Mouse (Mus musculus): Measurements from ENCODE around the gene Lrrc31.
"Not testable (repeated sequence)": the region's sequence is repeated elsewhere in the genome, so short reads cannot be mapped to it uniquely, and the experiment has no call there.

GRCm38 (mm10) chr3:30699711-30700505, at the start of gene Lrrc31:
- TF ChIP-seq CTCF (IDR thresholded peaks at IDR 0.05; ENCODE audit: control insufficient read depth, insufficient read depth, insufficient read length); FOSL1 (IDR thresholded peaks at IDR 0.05; ENCODE audit: insufficient read depth, low read length, poor library complexity, severe bottlenecking): not testable (repeated sequence)
